Mouse (Mus musculus) MEL (cell line): ENCODE data around the gene Pitx2. TPM values are rescaled to one million over a fixed set of nuclear protein-coding genes. Genes with fewer than 3 reads are reported as not detected.

ENCODE experiments used
- DNase-seq: peaks from one replicate; pipeline ENCODE4 v3.0.0; 2011; ENCODE audit warnings: low read depth, low spot score
- H3K27ac ChIP-seq: 2 replicates; pipeline ENCODE4 v1.5.1; 2012; ENCODE audit warnings: low read depth, mild to moderate bottlenecking, control low read depth, low read length, moderate library complexity; ENCODE audit not compliant: control insufficient read depth
- H3K27me3 ChIP-seq, 2 experiments: fragments of 150-350 bp in 1 of 2; sonication (generic) in 1 of 2; 2 replicates each; pipeline ENCODE4 v1.6.1; 2012; ENCODE audit warnings: low read length in 2 of 2, mild to moderate bottlenecking in 2 of 2, improper control_type of control experiment in 1 of 2, moderate library complexity in 1 of 2; ENCODE audit not compliant: insufficient read depth in 2 of 2, control insufficient read depth in 1 of 2
- H3K36me3 ChIP-seq, 2 experiments: 2 replicates each; pipeline ENCODE4 v1.6.1; 2012 to 2014; ENCODE audit warnings: low read length in 2 of 2, improper control_type of control experiment in 1 of 2, inconsistent platforms in 1 of 2, mild to moderate bottlenecking in 1 of 2; ENCODE audit not compliant: insufficient read depth in 2 of 2, control insufficient read depth in 1 of 2
- H3K4me1 ChIP-seq, 2 experiments: fragments of 150-350 bp in 1 of 2; sonication (generic) in 1 of 2; 2 replicates each; pipeline ENCODE4 v1.6.1; 2012; ENCODE audit warnings: low read length in 2 of 2, improper control_type of control experiment in 1 of 2, mild to moderate bottlenecking in 1 of 2; ENCODE audit not compliant: insufficient read depth in 2 of 2, control insufficient read depth in 1 of 2
- H3K4me3 ChIP-seq, 2 experiments: fragments of 150-350 bp in 1 of 2; sonication (generic) in 1 of 2; 2 replicates each; pipeline ENCODE4 v1.5.1; 2012; ENCODE audit warnings: low read depth in 2 of 2, low read length in 2 of 2, mild to moderate bottlenecking in 2 of 2, moderate library complexity in 2 of 2, control low read depth in 1 of 2, improper control_type of control experiment in 1 of 2; ENCODE audit not compliant: control insufficient read depth in 1 of 2, insufficient read depth in 1 of 2
- H3K79me2 ChIP-seq: 2 replicates; pipeline ENCODE4 v1.6.1; 2012; ENCODE audit warnings: mild to moderate bottlenecking, low read length, moderate library complexity; ENCODE audit not compliant: control insufficient read depth, poor library complexity, insufficient read depth
- H3K9ac ChIP-seq: 2 replicates; pipeline ENCODE4 v1.6.1; 2012; ENCODE audit warnings: low read depth, mild to moderate bottlenecking, control low read depth, low read length, moderate library complexity; ENCODE audit not compliant: control insufficient read depth, poor library complexity, severe bottlenecking
- H3K9me3 ChIP-seq: fragments of 150-350 bp; sonication (generic); replicated peaks from 2 replicates; pipeline ENCODE4 v1.6.1; 2012; ENCODE audit warnings: mild to moderate bottlenecking, low read length, improper control_type of control experiment, moderate library complexity; ENCODE audit not compliant: insufficient read depth
- CHD1 ChIP-seq: IDR thresholded peaks from 2 replicates; pipeline ENCODE4 v1.6.1; 2012; ENCODE audit warnings: low read depth, mild to moderate bottlenecking, inconsistent platforms, low read length, improper control_type of control experiment
- CHD2 ChIP-seq: IDR thresholded peaks from 2 replicates; pipeline ENCODE4 v1.6.1; 2011; ENCODE audit warnings: low read length, improper control_type of control experiment
- CTCF ChIP-seq, 3 experiments: IDR thresholded peaks in 2 of 3; conservative IDR thresholded peaks in 1 of 3; 2 replicates each; pipeline ENCODE4 v1.5.1; 2011 to 2012; ENCODE audit warnings: low read length in 3 of 3, low read depth in 2 of 3, mild to moderate bottlenecking in 2 of 3, improper control_type of control experiment in 1 of 3, inconsistent platforms in 1 of 3, mixed read lengths in 1 of 3, moderate library complexity in 1 of 3; ENCODE audit not compliant: control insufficient read depth in 1 of 3, insufficient read depth in 1 of 3, poor library complexity in 1 of 3, severe bottlenecking in 1 of 3
- E2F4 ChIP-seq: IDR thresholded peaks from 2 replicates; pipeline ENCODE4 v1.6.1; 2011; ENCODE audit warnings: low read depth, low read length, improper control_type of control experiment, borderline replicate concordance
- ELF1 ChIP-seq: IDR thresholded peaks from 2 replicates; pipeline ENCODE4 v1.6.1; 2014; ENCODE audit warnings: low read depth, mild to moderate bottlenecking, inconsistent platforms, low read length, improper control_type of control experiment, moderate library complexity
- EP300 ChIP-seq, 2 experiments: IDR thresholded peaks; 2 replicates each; pipeline ENCODE4 v1.6.1; 2011; ENCODE audit warnings: improper control_type of control experiment in 2 of 2, low read length in 2 of 2, low read depth in 1 of 2, mild to moderate bottlenecking in 1 of 2
- ETS1 ChIP-seq: IDR thresholded peaks from 2 replicates; pipeline ENCODE4 v1.6.1; 2012; ENCODE audit warnings: low read depth, mild to moderate bottlenecking, inconsistent platforms, low read length, improper control_type of control experiment, moderate library complexity
- GABPA ChIP-seq: IDR thresholded peaks from 2 replicates; pipeline ENCODE4 v1.6.1; 2012; ENCODE audit warnings: low read depth, mild to moderate bottlenecking, inconsistent platforms, low read length, improper control_type of control experiment, moderate library complexity
- GATA1 ChIP-seq: IDR thresholded peaks from 2 replicates; pipeline ENCODE4 v1.6.1; 2011; ENCODE audit warnings: low read depth, low read length, improper control_type of control experiment
- HCFC1 ChIP-seq: IDR thresholded peaks from 2 replicates; pipeline ENCODE4 v1.6.1; 2012; ENCODE audit warnings: low read depth, mild to moderate bottlenecking, inconsistent platforms, low read length, improper control_type of control experiment, moderate library complexity
- JUND ChIP-seq: IDR thresholded peaks from 2 replicates; pipeline ENCODE4 v1.6.1; 2011; ENCODE audit warnings: low read depth, mild to moderate bottlenecking, improper control_type of control experiment, low read length
- KAT2A ChIP-seq: conservative IDR thresholded peaks from 2 replicates; pipeline ENCODE4 v1.6.1; 2012; ENCODE audit warnings: low read depth, low read length, improper control_type of control experiment, inconsistent platforms
- MAFK ChIP-seq: IDR thresholded peaks from 2 replicates; pipeline ENCODE4 v1.6.1; 2011; ENCODE audit warnings: low read depth, mild to moderate bottlenecking, low read length, improper control_type of control experiment, borderline replicate concordance
- MAX ChIP-seq: IDR thresholded peaks from 2 replicates; pipeline ENCODE4 v1.6.1; 2011; ENCODE audit warnings: low read length, improper control_type of control experiment
- MYB ChIP-seq: IDR thresholded peaks from 2 replicates; pipeline ENCODE4 v1.6.1; 2011; ENCODE audit warnings: mild to moderate bottlenecking, low read depth, low read length, improper control_type of control experiment
- MYC ChIP-seq: IDR thresholded peaks from 2 replicates; pipeline ENCODE4 v1.6.1; 2011; ENCODE audit warnings: low read depth, mild to moderate bottlenecking, low read length, improper control_type of control experiment, moderate library complexity
- NRF1 ChIP-seq: IDR thresholded peaks from 2 replicates; pipeline ENCODE4 v1.6.1; 2014; ENCODE audit warnings: low read depth, mild to moderate bottlenecking, inconsistent platforms, low read length, improper control_type of control experiment, moderate library complexity; ENCODE audit not compliant: poor library complexity, insufficient read depth, severe bottlenecking
- POLR2AphosphoS5 ChIP-seq: IDR thresholded peaks from 2 replicates; pipeline ENCODE4 v1.6.1; 2012; ENCODE audit warnings: low read depth, borderline replicate concordance, mild to moderate bottlenecking, inconsistent platforms, low read length, moderate library complexity, mixed read lengths
- SIN3A ChIP-seq: IDR thresholded peaks from 2 replicates; pipeline ENCODE4 v1.6.1; 2012; ENCODE audit warnings: low read length, improper control_type of control experiment, inconsistent platforms
- SMC3 ChIP-seq: IDR thresholded peaks from 2 replicates; pipeline ENCODE4 v1.6.1; 2011; ENCODE audit warnings: low read depth, low read length, improper control_type of control experiment
- TAL1 ChIP-seq: IDR thresholded peaks from 2 replicates; pipeline ENCODE4 v1.6.1; 2012; ENCODE audit warnings: mild to moderate bottlenecking, inconsistent platforms, low read length, moderate library complexity, mixed read lengths
- TBP ChIP-seq: IDR thresholded peaks from 2 replicates; pipeline ENCODE4 v1.8.0; 2011; ENCODE audit warnings: low read depth, low read length, improper control_type of control experiment
- TCF12 ChIP-seq: IDR thresholded peaks from 2 replicates; pipeline ENCODE4 v1.6.1; 2014; ENCODE audit warnings: low read depth, mild to moderate bottlenecking, inconsistent platforms, low read length, improper control_type of control experiment, moderate library complexity
- UBTF ChIP-seq: IDR thresholded peaks from 2 replicates; pipeline ENCODE4 v1.6.1; 2012; ENCODE audit warnings: low read depth, mild to moderate bottlenecking, inconsistent platforms, low read length, improper control_type of control experiment, moderate library complexity, borderline replicate concordance; ENCODE audit not compliant: insufficient read depth
- USF2 ChIP-seq, 2 experiments: IDR thresholded peaks; 2 replicates each; pipeline ENCODE4 v1.6.1; 2011 to 2012; ENCODE audit warnings: improper control_type of control experiment in 2 of 2, low read length in 2 of 2, borderline replicate concordance in 1 of 2, inconsistent platforms in 1 of 2, low read depth in 1 of 2, mild to moderate bottlenecking in 1 of 2; ENCODE audit not compliant: insufficient read depth in 1 of 2
- ZC3H11A ChIP-seq: IDR thresholded peaks from 2 replicates; pipeline ENCODE4 v1.6.1; 2012; ENCODE audit warnings: low read depth, mild to moderate bottlenecking, inconsistent platforms, low read length, improper control_type of control experiment
- polyA plus RNA-seq, 2 experiments: library from polyadenylated mRNA; stranded (reverse) in 1 of 2; unstranded in 1 of 2; fragments of >175 nt in 1 of 2; fragments of >200 nt in 1 of 2; gene quantifications; 2 replicates each; pipeline versions ENCODE4 v1.2.1 to v1.2.4; 2012; ENCODE audit warnings: low replicate concordance in 2 of 2, low read depth in 1 of 2; ENCODE audit not compliant: insufficient read length in 2 of 2, insufficient read depth in 1 of 2, missing spikeins in 1 of 2
- total RNA-seq: library from RNA; depleted of rRNA; stranded (reverse); fragments of 300-350 nt; gene quantifications from 2 replicates; pipeline ENCODE4 v1.2.3, GENCODE M21; 2012

Gene Pitx2
- total and polyA plus RNA-seq, 3 experiments, result not detected

- Histone ChIP-seq H3K36me3 (no peaks in the 10 kb centered on the region), H3K9me3 (no peaks in the 10 kb centered on the region), H3K4me3 (no peak overlapping the region), H3K27ac (no peak overlapping the region), H3K4me1 (no peaks in the 10 kb centered on the region), H3K27me3 (no peaks in the 10 kb centered on the region), H3K9ac (no peak overlapping the region), H3K79me2 (no peaks in the 10 kb centered on the region)
- TF ChIP-seq GABPA (no peak), E2F4 (no peak), EP300 (IDR thresholded peaks at IDR 0.05; ENCODE audit: low read depth in 1 of 2, low read length in 2 of 2) (no peak), GATA1 (no peak), MYC (no peak), TAL1 (no peak), SIN3A (no peak), SMC3 (no peak), CHD2 (no peak), MAX (no peak), KAT2A (no peak), CHD1 (no peak), MAFK (no peak), USF2 (IDR thresholded peaks at IDR 0.05; ENCODE audit: borderline replicate concordance in 1 of 2, insufficient read depth in 1 of 2, low read depth in 1 of 2, low read length in 2 of 2) (no peak), TCF12 (no peak), NRF1 (no peak), UBTF (no peak), MYB (no peak)
- no peak for DNase-seq
Observed at GRCm38 (mm10) chr3:129221380-129222260, 21.9 kb downstream of the Pitx2 start.

- H3K9me3 ChIP-seq, result no peaks in the 10 kb centered on the region
- H3K4me3 ChIP-seq, result no peak overlapping the region
- DNase-seq, result no peak
- H3K9ac ChIP-seq, result no peak overlapping the region
- TF ChIP-seq ZC3H11A (no peak), TBP (no peak), HCFC1 (no peak), USF2 (IDR thresholded peaks at IDR 0.05; ENCODE audit: borderline replicate concordance in 1 of 2, insufficient read depth in 1 of 2, low read depth in 1 of 2, low read length in 2 of 2) (no peak), ETS1 (no peak), CHD2 (no peak), JUND (no peak), ELF1 (no peak), CTCF (IDR thresholded peaks at IDR 0.05 in 2 of 3, conservative IDR thresholded peaks at IDR 0.05 in 1 of 3; ENCODE audit: control insufficient read depth in 1 of 3, insufficient read depth in 1 of 3, low read depth in 2 of 3, low read length in 3 of 3, poor library complexity in 1 of 3, severe bottlenecking in 1 of 3) (no peak), POLR2AphosphoS5 (no peak), NRF1 (no peak), SIN3A (no peak)
- TF ChIP-seq, all 39 proteins: peak for 0
- Histone ChIP-seq H3K27ac (no peak overlapping the region), H3K36me3 (no peaks in the 10 kb centered on the region), H3K4me1 (no peaks in the 10 kb centered on the region), H3K27me3 (no peaks in the 10 kb centered on the region), H3K79me2 (no peaks in the 10 kb centered on the region)
Observed at GRCm38 (mm10) chr3:129222448-129223290, 23.0 kb downstream of the Pitx2 start.
